Mouse (Mus musculus): ENCODE measurements around the gene Cask. TPM values are rescaled to one million over a fixed set of nuclear protein-coding genes. Genes with fewer than 3 reads are reported as not detected.

Gene Cask
- polyA plus RNA-seq, 1 experiment from 2014 or later: 16.4 TPM

- H3K27me3 ChIP-seq (replicated peaks): no peaks in the 10 kb centered on the region
- H3K9me3 ChIP-seq: no peaks in the 10 kb centered on the region
- H3K4me3 ChIP-seq (replicated peaks): no peak overlapping the region
- H3K4me2 ChIP-seq: no peak overlapping the region
- no peak for ATAC-seq (ENCODE audit: insufficient read depth, low FRiP score, low read depth)
- 75% methylated on average over 4 of the region's 4 CpGs for WGBS
- H3K36me3 ChIP-seq: no peaks in the 10 kb centered on the region
- no peak overlapping the region for H3K9ac ChIP-seq
- H3K4me1 ChIP-seq: no peaks in the 10 kb centered on the region
- H3K27ac ChIP-seq: no peak overlapping the region
Observed at GRCm38 (mm10) chrX:13618476-13618875, 232.7 kb downstream of the Cask start.

- H3K4me1 ChIP-seq: no peaks in the 10 kb centered on the region
- no peaks in the 10 kb centered on the region for H3K9me3 ChIP-seq
- no peaks in the 10 kb centered on the region for H3K27me3 ChIP-seq (replicated peaks)
- 90% methylated on average over 1 of the region's 1 CpGs for WGBS
- H3K4me3 ChIP-seq (replicated peaks): no peak overlapping the region
- H3K9ac ChIP-seq: no peak overlapping the region
- ATAC-seq (ENCODE audit: insufficient read depth, low FRiP score, low read depth): no peak
- no peaks in the 10 kb centered on the region for H3K36me3 ChIP-seq
- H3K27ac ChIP-seq: no peak overlapping the region
- no peak overlapping the region for H3K4me2 ChIP-seq
Observed at GRCm38 (mm10) chrX:13617294-13617693, 233.9 kb downstream of the Cask start.

- Histone ChIP-seq H3K9me3 (no peaks in the 10 kb centered on the region), H3K4me2 (no peak overlapping the region), H3K9ac (no peak overlapping the region), H3K36me3 (no peaks in the 10 kb centered on the region), H3K4me1 (no peaks in the 10 kb centered on the region), H3K27ac (no peak overlapping the region), H3K4me3 (replicated peaks) (no peak overlapping the region), H3K27me3 (replicated peaks) (no peaks in the 10 kb centered on the region)
- no peak for ATAC-seq (ENCODE audit: insufficient read depth, low FRiP score, low read depth)
- 31% methylated on average over 1 of the region's 1 CpGs for WGBS
Observed at GRCm38 (mm10) chrX:13616726-13617125, 234.4 kb downstream of the Cask start.

GRCm38 (mm10) chrX:13612115-13612514 lies 239.1 kb downstream of the Cask start:
- H3K27ac ChIP-seq: no peak overlapping the region
- no peaks in the 10 kb centered on the region for H3K4me1 ChIP-seq
- no peaks in the 10 kb centered on the region for H3K9me3 ChIP-seq
- WGBS: 55% methylated on average over 2 of the region's 2 CpGs
- ATAC-seq (ENCODE audit: insufficient read depth, low FRiP score, low read depth): no peak
- no peak overlapping the region for H3K4me2 ChIP-seq
- H3K9ac ChIP-seq: no peak overlapping the region
- H3K27me3 ChIP-seq (replicated peaks): no peaks in the 10 kb centered on the region
- no peak overlapping the region for H3K4me3 ChIP-seq (replicated peaks)
- no peaks in the 10 kb centered on the region for H3K36me3 ChIP-seq

GRCm38 (mm10) chrX:13611114-13611513 lies 240.1 kb downstream of the Cask start:
- WGBS: 83% methylated on average over 5 of the region's 5 CpGs
- no peaks in the 10 kb centered on the region for H3K4me1 ChIP-seq
- H3K27ac ChIP-seq: no peak overlapping the region
- no peaks in the 10 kb centered on the region for H3K27me3 ChIP-seq (replicated peaks)
- H3K9ac ChIP-seq: no peak overlapping the region
- no peak overlapping the region for H3K4me2 ChIP-seq
- H3K4me3 ChIP-seq (replicated peaks): no peak overlapping the region
- no peaks in the 10 kb centered on the region for H3K36me3 ChIP-seq
- ATAC-seq (ENCODE audit: insufficient read depth, low FRiP score, low read depth): no peak
- H3K9me3 ChIP-seq: no peaks in the 10 kb centered on the region

- 34% methylated on average over 3 of the region's 3 CpGs for WGBS
- ATAC-seq (ENCODE audit: insufficient read depth, low FRiP score, low read depth): no peak
- Histone ChIP-seq H3K4me2 (no peak overlapping the region), H3K27ac (no peak overlapping the region), H3K9ac (no peak overlapping the region), H3K27me3 (replicated peaks) (no peaks in the 10 kb centered on the region), H3K9me3 (no peaks in the 10 kb centered on the region), H3K36me3 (no peaks in the 10 kb centered on the region), H3K4me3 (replicated peaks) (no peak overlapping the region), H3K4me1 (no peaks in the 10 kb centered on the region)
Observed at GRCm38 (mm10) chrX:13607752-13608151, 243.4 kb downstream of the Cask start.

- Histone ChIP-seq H3K9me3 (no peaks in the 10 kb centered on the region), H3K4me1 (no peaks in the 10 kb centered on the region), H3K4me3 (replicated peaks) (no peak overlapping the region), H3K36me3 (no peaks in the 10 kb centered on the region), H3K4me2 (no peak overlapping the region), H3K27ac (no peak overlapping the region), H3K9ac (no peak overlapping the region), H3K27me3 (replicated peaks) (no peaks in the 10 kb centered on the region)
- 54% methylated on average over 3 of the region's 3 CpGs for WGBS
- ATAC-seq (ENCODE audit: insufficient read depth, low FRiP score, low read depth): no peak
Observed at GRCm38 (mm10) chrX:13606741-13607140, 244.4 kb downstream of the Cask start.

- Histone ChIP-seq H3K9me3 (no peaks in the 10 kb centered on the region), H3K27me3 (replicated peaks) (no peaks in the 10 kb centered on the region), H3K4me2 (no peak overlapping the region), H3K36me3 (no peaks in the 10 kb centered on the region), H3K4me3 (replicated peaks) (no peak overlapping the region), H3K9ac (no peak overlapping the region), H3K4me1 (no peaks in the 10 kb centered on the region), H3K27ac (no peak overlapping the region)
- WGBS: 59% methylated on average over 1 of the region's 1 CpGs
- no peak for ATAC-seq (ENCODE audit: insufficient read depth, low FRiP score, low read depth)
Observed at GRCm38 (mm10) chrX:13599966-13600365, 251.2 kb downstream of the Cask start.

- Histone ChIP-seq H3K36me3 (no peaks in the 10 kb centered on the region), H3K4me3 (replicated peaks) (no peak overlapping the region), H3K4me1 (no peaks in the 10 kb centered on the region), H3K9me3 (no peaks in the 10 kb centered on the region), H3K27ac (no peak overlapping the region), H3K9ac (no peak overlapping the region), H3K4me2 (no peak overlapping the region), H3K27me3 (replicated peaks) (no peaks in the 10 kb centered on the region)
- WGBS: 77% methylated on average over 2 of the region's 2 CpGs
- ATAC-seq (ENCODE audit: insufficient read depth, low FRiP score, low read depth): no peak
Observed at GRCm38 (mm10) chrX:13599373-13599772, 251.8 kb downstream of the Cask start.

- WGBS: 68% methylated on average over 3 of the region's 3 CpGs
- H3K9ac ChIP-seq: no peak overlapping the region
Observed at GRCm38 (mm10) chrX:13577647-13578046, 273.5 kb downstream of the Cask start.

GRCm38 (mm10) chrX:13576606-13577005 lies 274.6 kb downstream of the Cask start:
- Histone ChIP-seq H3K27me3 (replicated peaks) (no peaks in the 10 kb centered on the region), H3K9me3 (no peaks in the 10 kb centered on the region), H3K4me1 (no peaks in the 10 kb centered on the region), H3K4me2 (no peak overlapping the region), H3K27ac (no peak overlapping the region), H3K4me3 (replicated peaks) (no peak overlapping the region), H3K9ac (no peak overlapping the region), H3K36me3 (no peaks in the 10 kb centered on the region)
- 76% methylated on average over 2 of the region's 2 CpGs for WGBS
- no peak for ATAC-seq (ENCODE audit: insufficient read depth, low FRiP score, low read depth)

More at GRCm38 (mm10) chrX:13577647-13578046, 273.5 kb downstream of the Cask start:
- H3K4me2 ChIP-seq: no peak overlapping the region
- no peak overlapping the region for H3K4me3 ChIP-seq (replicated peaks)
- no peaks in the 10 kb centered on the region for H3K4me1 ChIP-seq
- H3K36me3 ChIP-seq: no peaks in the 10 kb centered on the region
- H3K9me3 ChIP-seq: no peaks in the 10 kb centered on the region
- no peak overlapping the region for H3K27ac ChIP-seq
- H3K27me3 ChIP-seq (replicated peaks): no peaks in the 10 kb centered on the region
- ATAC-seq (ENCODE audit: insufficient read depth, low FRiP score, low read depth): no peak

- H3K9ac ChIP-seq: no peak overlapping the region
- WGBS: 84% methylated on average over 3 of the region's 3 CpGs
- H3K9me3 ChIP-seq: no peaks in the 10 kb centered on the region
- ATAC-seq (ENCODE audit: insufficient read depth, low FRiP score, low read depth): no peak
- no peak overlapping the region for H3K4me3 ChIP-seq (replicated peaks)
- no peak overlapping the region for H3K27ac ChIP-seq
- no peaks in the 10 kb centered on the region for H3K27me3 ChIP-seq (replicated peaks)
- H3K36me3 ChIP-seq: no peaks in the 10 kb centered on the region
- H3K4me2 ChIP-seq: no peak overlapping the region
- H3K4me1 ChIP-seq: no peaks in the 10 kb centered on the region
Observed at GRCm38 (mm10) chrX:13574872-13575271, 276.3 kb downstream of the Cask start.

GRCm38 (mm10) chrX:13574298-13574697 lies 276.9 kb downstream of the Cask start:
- Histone ChIP-seq H3K9me3 (no peaks in the 10 kb centered on the region), H3K4me1 (no peaks in the 10 kb centered on the region), H3K36me3 (no peaks in the 10 kb centered on the region), H3K4me3 (replicated peaks) (no peak overlapping the region), H3K27ac (no peak overlapping the region), H3K4me2 (no peak overlapping the region), H3K27me3 (replicated peaks) (no peaks in the 10 kb centered on the region), H3K9ac (no peak overlapping the region)
- 65% methylated on average over 2 of the region's 2 CpGs for WGBS
- no peak for ATAC-seq (ENCODE audit: insufficient read depth, low FRiP score, low read depth)

Measured in stomach, embryonic 15.5 days (tissue).